Mouse (Mus musculus) kidney, embryonic 16.5 days (tissue): ENCODE results near the gene Arhgap10. TPM values are rescaled to one million over a fixed set of nuclear protein-coding genes. Genes with fewer than 3 reads are reported as not detected.
"Not testable (repeated sequence)": the region's sequence is repeated elsewhere in the genome, so short reads cannot be mapped to it uniquely, and the experiment has no call there.

Source experiments
- ATAC-seq: fragments of 200-750 bp; cut with Nextera tagmentation; 2 replicates; pipeline ENCODE4 v1.8.0; 2017; ENCODE audit warnings: moderate TSS enrichment; ENCODE audit not compliant: low FRiP score, low TSS enrichment
- H3K27ac ChIP-seq: fragments of 300-500 bp; sonication (generic); 2 replicates; pipeline ENCODE4 v1.5.1; 2014; ENCODE audit warnings: low read length
- H3K27me3 ChIP-seq: fragments of 300-500 bp; sonication (generic); 2 replicates; pipeline ENCODE4 v1.6.1; 2014; ENCODE audit warnings: low read length, control low read depth, mixed read lengths; ENCODE audit not compliant: insufficient read depth
- H3K36me3 ChIP-seq: fragments of 300-500 bp; sonication (generic); 2 replicates; pipeline ENCODE4 v1.6.1; 2014; ENCODE audit warnings: low read length, control low read depth, mixed read lengths; ENCODE audit not compliant: insufficient read depth
- H3K4me1 ChIP-seq: fragments of 300-500 bp; sonication (generic); 2 replicates; pipeline ENCODE4 v1.6.1; 2014; ENCODE audit warnings: low read length, control low read depth, mixed read lengths; ENCODE audit not compliant: insufficient read depth
- H3K4me2 ChIP-seq: fragments of 300-500 bp; sonication (generic); replicated peaks from 2 replicates; pipeline ENCODE4 v1.6.1; 2014; ENCODE audit warnings: low read depth, low read length
- H3K4me3 ChIP-seq: fragments of 300-500 bp; sonication (generic); 2 replicates; pipeline ENCODE4 v1.5.1; 2014; ENCODE audit warnings: mild to moderate bottlenecking, low read length
- H3K9ac ChIP-seq: fragments of 300-500 bp; sonication (generic); replicated peaks from 2 replicates; pipeline ENCODE4 v1.6.1; 2014; ENCODE audit warnings: low read length
- H3K9me3 ChIP-seq: fragments of 300-500 bp; sonication (generic); 2 replicates; pipeline ENCODE4 v1.6.1; 2016; ENCODE audit warnings: low read length, control low read depth
- WGBS: fragments of 180-500 bp; shearing (Covaris S2); extraction: QIAGEN DNeasy Blood & Tissue Kit; methylation state at CpG from one replicate; pipeline ENCODE4 v1.1.7; 2014; 5-methylcytosine and 5-hydroxymethylcytosine counted together
- polyA plus RNA-seq: library from polyadenylated mRNA; unstranded; fragments of >200 nt; fragmentation: Nextera tagmentation; extraction: Ambion mirVana; gene quantifications from 2 replicates; pipeline ENCODE4 v1.2.1, GENCODE M21; 2015

Gene Arhgap10
- polyA plus RNA-seq, 1 experiment from 2014 or later = 36.0 TPM

DNA sequence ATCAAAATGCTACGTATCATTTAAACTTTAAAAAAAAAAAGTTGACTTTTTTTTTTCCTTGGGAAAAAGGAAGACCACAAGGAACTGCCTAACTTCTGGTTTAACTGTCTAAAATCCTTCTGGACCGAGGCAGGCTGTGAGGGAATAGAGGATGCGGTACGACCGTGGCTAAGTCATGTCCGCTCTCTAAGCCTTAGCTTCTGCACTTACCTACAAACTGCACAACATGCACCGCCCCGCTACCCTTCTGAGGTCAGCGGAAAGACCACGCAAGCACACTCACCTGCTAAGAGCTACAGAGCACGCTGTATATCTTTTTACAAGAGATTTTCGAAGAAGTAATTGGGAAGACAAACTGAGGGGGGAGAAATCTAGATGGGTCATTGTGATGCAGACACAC lies 186.6 kb downstream of the Arhgap10 start:
- H3K4me2 ChIP-seq = no peak overlapping the region
- peak; percentile 62; the same call in 1 of the 2 replicates for ATAC-seq
- H3K9me3 ChIP-seq = no peaks in the 10 kb centered on the region
- H3K9ac ChIP-seq = no peak overlapping the region
- peaks cover 29% of the 10 kb centered on the region for H3K4me1 ChIP-seq
- 63% methylated on average over 12 of the region's 12 CpGs for WGBS
- no peaks in the 10 kb centered on the region for H3K27me3 ChIP-seq
- H3K36me3 ChIP-seq = peaks cover 5% of the 10 kb centered on the region; the same call in 1 of the 2 replicates
- no peak overlapping the region for H3K4me3 ChIP-seq
- H3K27ac ChIP-seq = no peak overlapping the region

DNA sequence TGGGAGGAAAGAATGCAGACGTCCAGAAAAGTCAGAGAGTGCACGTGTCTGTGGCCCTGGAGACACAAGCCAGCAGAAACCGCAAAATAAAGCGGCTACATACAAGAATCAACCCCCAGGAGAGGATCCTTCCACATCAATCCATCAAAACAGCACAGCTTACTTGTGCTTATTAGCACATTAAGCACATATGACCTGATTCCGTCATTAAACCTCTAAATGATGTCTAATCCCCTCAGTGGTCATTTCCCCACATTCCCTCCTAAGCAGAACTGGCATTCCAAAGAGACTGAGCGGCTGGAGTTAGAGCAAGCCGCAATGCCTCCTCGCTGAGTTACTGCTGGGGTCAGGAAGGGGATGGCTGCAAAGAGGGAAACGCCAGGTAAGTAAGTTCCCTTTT lies 187.4 kb downstream of the Arhgap10 start:
- H3K27ac ChIP-seq = no peak overlapping the region
- WGBS = 41% methylated on average over 9 of the region's 9 CpGs
- H3K27me3 ChIP-seq = no peaks in the 10 kb centered on the region
- peaks cover 5% of the 10 kb centered on the region; the same call in 1 of the 2 replicates for H3K36me3 ChIP-seq
- H3K4me2 ChIP-seq = no peak overlapping the region
- ATAC-seq = 0 out of 2 replicates have a peak, but pooled peaks have one; percentile 20
- H3K4me1 ChIP-seq = peaks cover 29% of the 10 kb centered on the region
- H3K9ac ChIP-seq = no peak overlapping the region
- no peak overlapping the region for H3K4me3 ChIP-seq
- no peaks in the 10 kb centered on the region for H3K9me3 ChIP-seq

DNA sequence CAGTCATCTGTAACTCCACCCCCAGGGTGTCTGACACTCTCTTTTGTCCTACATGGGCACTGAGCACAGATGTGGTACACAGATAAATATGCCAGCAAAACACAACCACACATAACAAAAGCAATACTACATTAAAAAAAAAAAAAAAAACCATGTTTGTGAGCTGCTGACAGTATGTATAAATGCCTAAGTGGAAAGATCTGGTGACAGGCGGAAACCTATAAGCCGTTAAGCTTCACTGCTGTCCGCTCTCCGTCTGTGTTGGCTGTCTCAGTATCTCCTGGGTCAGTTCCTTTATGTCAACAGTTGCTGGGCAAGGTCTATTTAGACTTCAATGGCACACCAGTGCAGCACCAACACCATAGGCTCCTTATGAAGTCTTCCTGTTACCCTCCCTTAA lies 188.0 kb downstream of the Arhgap10 start:
- Histone ChIP-seq H3K4me1 (peaks cover 29% of the 10 kb centered on the region), H3K27ac (no peak overlapping the region), H3K9me3 (no peaks in the 10 kb centered on the region), H3K9ac (no peak overlapping the region), H3K4me3 (no peak overlapping the region), H3K27me3 (no peaks in the 10 kb centered on the region), H3K4me2 (no peak overlapping the region), H3K36me3 (peaks cover 5% of the 10 kb centered on the region; the same call in 1 of the 2 replicates)
- 36% methylated on average over 4 of the region's 4 CpGs for WGBS
- peak; percentile 62; the same call in 1 of the 2 replicates for ATAC-seq

DNA sequence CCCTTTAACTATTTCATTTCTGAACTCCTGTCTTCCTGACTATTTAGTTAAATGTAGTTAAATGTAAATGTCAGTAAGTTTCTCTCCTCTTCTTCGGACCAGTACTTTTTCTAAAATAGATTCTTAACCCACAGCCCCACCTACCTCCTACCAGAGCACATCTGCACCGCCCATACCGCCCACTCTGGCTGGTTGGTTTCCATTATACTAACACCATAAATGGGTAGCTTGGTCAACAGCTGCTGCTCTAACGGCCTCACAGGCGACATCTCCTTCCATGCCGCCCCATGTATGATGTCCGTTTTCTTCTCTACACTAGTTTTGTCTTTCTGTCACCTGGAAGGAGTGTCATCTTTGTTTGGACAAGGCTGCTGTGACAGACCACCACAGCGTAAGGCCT lies 189.3 kb downstream of the Arhgap10 start:
- Histone ChIP-seq H3K9ac (no peak overlapping the region), H3K27me3 (no peaks in the 10 kb centered on the region), H3K36me3 (no peaks in the 10 kb centered on the region), H3K4me1 (peaks cover 29% of the 10 kb centered on the region), H3K4me3 (no peak overlapping the region), H3K27ac (0 out of 2 replicates have a peak overlapping the region, but pooled peaks have one; percentile 4), H3K4me2 (no peak overlapping the region), H3K9me3 (no peaks in the 10 kb centered on the region)
- ATAC-seq = no peak
- 80% methylated on average over 8 of the region's 8 CpGs for WGBS

DNA sequence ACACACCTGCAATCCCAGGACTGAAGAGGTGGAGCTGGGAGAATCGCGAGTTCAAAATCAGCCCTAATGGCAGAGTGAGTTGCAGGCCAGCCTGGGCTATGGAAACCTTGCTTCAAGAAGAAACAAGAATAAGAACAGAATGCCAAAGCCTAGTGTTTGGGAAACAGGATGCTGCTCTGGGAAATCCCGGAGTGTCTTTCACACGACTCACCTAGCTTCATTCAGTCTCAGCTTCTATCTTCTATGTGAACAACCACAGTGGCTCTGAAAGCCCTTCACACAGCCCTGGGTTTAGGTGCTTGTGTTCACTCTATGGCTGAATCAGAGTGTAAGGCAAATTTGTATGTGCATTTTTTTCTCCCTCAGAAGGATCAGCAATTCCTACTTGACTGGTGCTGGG lies 190.4 kb downstream of the Arhgap10 start:
- H3K4me1 ChIP-seq = peaks cover 29% of the 10 kb centered on the region
- H3K9ac ChIP-seq = no peak overlapping the region
- 92% methylated on average over 4 of the region's 4 CpGs for WGBS
- no peak overlapping the region for H3K4me3 ChIP-seq
- no peaks in the 10 kb centered on the region for H3K9me3 ChIP-seq
- H3K4me2 ChIP-seq = no peak overlapping the region
- H3K27me3 ChIP-seq = no peaks in the 10 kb centered on the region
- no peak overlapping the region for H3K27ac ChIP-seq
- no peaks in the 10 kb centered on the region for H3K36me3 ChIP-seq
- ATAC-seq = no peak

DNA sequence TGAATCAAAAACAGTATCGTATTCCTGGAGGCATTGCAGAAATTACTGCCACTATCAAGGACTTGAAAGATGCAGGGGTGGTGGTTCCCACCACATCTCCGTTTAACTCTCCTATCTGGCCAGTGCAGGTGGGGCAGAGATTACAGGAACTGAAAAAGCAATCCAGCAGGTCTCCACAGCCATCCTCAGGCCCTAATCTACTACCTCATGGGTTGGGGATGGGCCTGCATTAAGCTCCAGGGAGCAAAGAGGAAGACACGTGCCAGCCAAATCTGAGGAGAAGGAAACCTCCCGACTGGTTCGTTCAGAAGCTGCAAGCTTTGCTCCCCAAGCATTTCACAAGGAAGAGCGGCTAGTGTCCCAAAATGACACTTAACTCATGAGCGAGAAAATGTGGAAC lies 195.0 kb downstream of the Arhgap10 start:
- not testable (repeated sequence) for H3K4me2 ChIP-seq, H3K9ac ChIP-seq, H3K36me3 ChIP-seq, ATAC-seq, H3K9me3 ChIP-seq, H3K4me1 ChIP-seq, H3K27me3 ChIP-seq, H3K4me3 ChIP-seq, H3K27ac ChIP-seq
- 90% methylated on average over 6 of the region's 7 CpGs for WGBS

DNA sequence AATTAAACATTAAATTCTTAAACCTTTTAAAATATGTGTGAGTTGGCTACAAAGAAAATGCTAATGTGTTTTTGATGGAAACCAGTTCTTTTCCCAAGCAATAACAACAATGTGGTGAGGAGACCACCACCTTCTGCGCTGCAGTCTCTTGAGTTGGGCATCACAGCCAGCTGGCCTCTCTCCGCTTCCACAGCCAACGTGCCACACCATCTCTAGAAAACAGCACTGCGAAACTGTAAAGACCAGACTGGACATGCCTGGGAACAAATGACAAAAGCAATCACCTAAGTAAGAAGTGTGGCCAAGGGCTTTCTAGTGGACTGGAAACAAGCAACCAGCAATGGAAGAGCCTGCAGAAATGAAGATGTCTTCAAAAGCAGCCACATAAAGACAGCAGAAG lies 195.9 kb downstream of the Arhgap10 start:
- WGBS = 95% methylated on average over 4 of the region's 4 CpGs
- Histone ChIP-seq H3K4me3 (no peak overlapping the region), H3K4me2 (no peak overlapping the region), H3K9ac (no peak overlapping the region), H3K27ac (no peak overlapping the region), H3K27me3 (no peaks in the 10 kb centered on the region), H3K4me1 (no peaks in the 10 kb centered on the region), H3K9me3 (no peaks in the 10 kb centered on the region), H3K36me3 (peaks cover 7% of the 10 kb centered on the region; the same call in 1 of the 2 replicates)
- no peak for ATAC-seq

DNA sequence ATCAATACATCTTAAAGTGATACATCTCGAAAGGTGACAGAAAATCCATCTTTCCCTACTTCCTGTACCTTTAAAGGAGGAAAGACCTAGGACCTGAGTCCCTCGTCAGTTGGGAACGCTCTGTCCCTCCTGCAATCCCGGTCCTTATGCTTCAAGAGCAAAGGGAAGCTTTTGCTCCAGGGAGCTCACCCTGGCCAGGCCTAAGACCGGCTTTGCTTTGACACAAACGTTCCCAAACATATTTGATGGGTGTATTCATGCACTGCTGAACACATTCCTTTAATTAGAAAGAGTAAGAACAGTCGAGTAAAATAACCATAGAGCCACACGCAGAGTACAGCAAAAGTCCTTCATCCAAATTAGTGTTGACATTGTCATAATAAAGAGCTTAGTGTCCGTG lies 199.2 kb downstream of the Arhgap10 start:
- Histone ChIP-seq H3K4me2 (no peak overlapping the region), H3K9me3 (no peaks in the 10 kb centered on the region), H3K9ac (no peak overlapping the region), H3K27ac (no peak overlapping the region), H3K4me1 (no peaks in the 10 kb centered on the region), H3K27me3 (no peaks in the 10 kb centered on the region), H3K36me3 (peaks cover 7% of the 10 kb centered on the region; the same call in 1 of the 2 replicates), H3K4me3 (no peak overlapping the region)
- WGBS = 80% methylated on average over 9 of the region's 9 CpGs
- ATAC-seq = no peak

DNA sequence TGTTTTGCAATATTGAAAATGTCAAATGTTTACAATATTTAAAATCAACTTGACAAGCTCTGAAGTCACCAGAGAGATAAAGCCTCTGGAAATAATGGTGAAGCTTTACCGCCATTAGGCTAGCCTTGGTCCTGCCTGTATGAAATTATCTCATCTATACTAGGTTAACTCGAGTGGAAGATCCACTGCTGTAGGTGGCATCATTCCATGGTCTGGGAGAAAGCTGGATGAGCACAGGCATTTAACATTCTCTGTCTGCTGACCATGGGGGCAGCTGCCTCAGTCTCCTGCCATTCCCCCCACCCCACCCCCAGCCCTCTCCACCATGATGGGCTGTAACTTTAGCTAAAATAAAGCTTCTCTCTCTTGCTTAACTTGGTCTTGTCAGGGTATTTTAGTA lies 200.0 kb downstream of the Arhgap10 start:
- ATAC-seq = no peak

DNA sequence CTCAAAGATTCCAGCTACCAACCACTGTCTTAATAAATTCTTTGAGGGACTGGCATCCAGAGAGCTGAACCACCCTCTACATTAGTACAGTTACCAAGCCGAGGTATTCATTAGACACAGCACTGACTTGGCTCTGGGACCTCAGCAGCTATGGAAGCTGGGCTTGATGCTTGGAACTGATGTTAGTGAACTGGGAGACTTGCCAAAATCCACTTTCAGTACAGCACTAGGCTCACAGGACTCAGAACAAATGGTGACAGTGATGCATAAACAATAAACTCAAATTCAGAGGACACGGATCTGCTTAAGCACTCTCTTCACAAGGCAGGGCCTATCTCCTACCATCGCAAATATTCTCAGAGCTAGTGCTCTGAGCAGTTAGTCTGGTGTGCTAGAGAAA lies 204.8 kb downstream of the Arhgap10 start:
- H3K4me1 ChIP-seq = no peaks in the 10 kb centered on the region
- no peak for ATAC-seq
- no peak overlapping the region for H3K27ac ChIP-seq
- H3K4me2 ChIP-seq = no peak overlapping the region
- H3K9me3 ChIP-seq = no peaks in the 10 kb centered on the region
- H3K27me3 ChIP-seq = no peaks in the 10 kb centered on the region
- no peak overlapping the region for H3K4me3 ChIP-seq
- no peak overlapping the region for H3K9ac ChIP-seq
- 0 out of 2 replicates have a peak, but pooled peaks cover 6% of the 10 kb centered on the region for H3K36me3 ChIP-seq
- WGBS = 75% methylated on average over 3 of the region's 3 CpGs

More for the DNA sequence above, 200.0 kb downstream of the Arhgap10 start:
- Histone ChIP-seq H3K4me3 (no peak overlapping the region), H3K9ac (no peak overlapping the region), H3K9me3 (no peaks in the 10 kb centered on the region), H3K27ac (no peak overlapping the region), H3K36me3 (peaks cover 7% of the 10 kb centered on the region; the same call in 1 of the 2 replicates), H3K27me3 (no peaks in the 10 kb centered on the region), H3K4me2 (no peak overlapping the region), H3K4me1 (no peaks in the 10 kb centered on the region)
- 94% methylated on average over 2 of the region's 2 CpGs for WGBS
